Mouse (Mus musculus): ENCODE results near the gene Ino80.

The Ino80 gene

GRCm38 (mm10) chr2:119324576-119325318 is 152.7 kb downstream of the Ino80 start:
- no peak for DNase-seq (ENCODE audit: low spot score)

GRCm38 (mm10) chr2:119323866-119324575 is 153.5 kb downstream of the Ino80 start:
- DNase-seq (ENCODE audit: low spot score) = no peak

Measured in ovary, adult 18-20 months (tissue).